Mouse (Mus musculus) cerebellum, postnatal 25 days (tissue): ENCODE measurements around the gene Noct.
"Not testable (repeated sequence)": the region's sequence is repeated elsewhere in the genome, so short reads cannot be mapped to it uniquely, and the experiment has no call there.

Source experiments
- DNase-seq, 2 experiments: peaks; one replicate each; pipeline ENCODE4 v3.0.0; 2021; ENCODE audit warnings: mixed read lengths in 2 of 2

The Noct gene

GRCm38 (mm10) chr3:51224363-51225225 lies at the start of gene Noct:
Gene Noct, plus strand, starts transcription at chr3:51224447.
- DNase-seq: peak; percentile 94 to 96

GRCm38 (mm10) chr3:51178158-51178557 lies 46.1 kb upstream of the Noct start:
- no peak for DNase-seq

GRCm38 (mm10) chr3:51179460-51180146 lies 44.6 kb upstream of the Noct start:
- no peak for DNase-seq

GRCm38 (mm10) chr3:51180341-51180940 lies 43.8 kb upstream of the Noct start:
- DNase-seq: no peak

- DNase-seq: no peak
Observed at GRCm38 (mm10) chr3:51182455-51182854, 41.8 kb upstream of the Noct start.

- DNase-seq: not testable (repeated sequence)
Observed at GRCm38 (mm10) chr3:51183508-51183907, 40.7 kb upstream of the Noct start.

GRCm38 (mm10) chr3:51183967-51184366 lies 40.3 kb upstream of the Noct start:
- not testable (repeated sequence) for DNase-seq

GRCm38 (mm10) chr3:51184715-51185114 lies 39.5 kb upstream of the Noct start:
- no peak for DNase-seq

- DNase-seq: no peak
Observed at GRCm38 (mm10) chr3:51185406-51185805, 38.8 kb upstream of the Noct start.

- DNase-seq: no peak
Observed at GRCm38 (mm10) chr3:51194075-51194474, 30.2 kb upstream of the Noct start.

GRCm38 (mm10) chr3:51195321-51195720 lies 28.9 kb upstream of the Noct start:
- DNase-seq: peak in 1 of 2 experiments; percentile 26

GRCm38 (mm10) chr3:51195736-51196135 lies 28.5 kb upstream of the Noct start:
- DNase-seq: no peak

- DNase-seq: no peak
Observed at GRCm38 (mm10) chr3:51196724-51197111, 27.5 kb upstream of the Noct start.

- no peak for DNase-seq
Observed at GRCm38 (mm10) chr3:51197112-51197731, 27.0 kb upstream of the Noct start.

- DNase-seq: no peak
Observed at GRCm38 (mm10) chr3:51198291-51198690, 26.0 kb upstream of the Noct start.

- DNase-seq: no peak
Observed at GRCm38 (mm10) chr3:51199130-51199529, 25.1 kb upstream of the Noct start.

- no peak for DNase-seq
Observed at GRCm38 (mm10) chr3:51200311-51200710, 23.9 kb upstream of the Noct start.

- no peak for DNase-seq
Observed at GRCm38 (mm10) chr3:51200894-51201293, 23.4 kb upstream of the Noct start.

- peak in 1 of 2 experiments; percentile 28 for DNase-seq
Observed at GRCm38 (mm10) chr3:51201986-51202385, 22.3 kb upstream of the Noct start.

GRCm38 (mm10) chr3:51202491-51202987 lies 21.7 kb upstream of the Noct start:
- DNase-seq: no peak

GRCm38 (mm10) chr3:51203906-51204305 lies 20.3 kb upstream of the Noct start:
- DNase-seq: no peak

GRCm38 (mm10) chr3:51204441-51204840 lies 19.8 kb upstream of the Noct start:
- DNase-seq: no peak

GRCm38 (mm10) chr3:51204897-51205296 lies 19.4 kb upstream of the Noct start:
- DNase-seq: no peak
